Mouse (Mus musculus) liver, postnatal 0 days (tissue): ENCODE results near the gene Gm11554.
"Not testable (repeated sequence)": the region's sequence is repeated elsewhere in the genome, so short reads cannot be mapped to it uniquely, and the experiment has no call there.

Experiments
- CTCF ChIP-seq: sonication (generic); IDR thresholded peaks from 2 replicates; pipeline ENCODE4 v1.5.1; 2016; ENCODE audit warnings: antibody characterized with exemption, low read depth
- EP300 ChIP-seq: IDR thresholded peaks from 2 replicates; pipeline ENCODE4 v1.6.1; 2016; ENCODE audit warnings: antibody characterized with exemption, low read depth, mild to moderate bottlenecking

- TF ChIP-seq CTCF, EP300: not testable (repeated sequence)
Observed at GRCm38 (mm10) chr11:99804346-99804745, at the start of gene Gm11554.
